Mouse (Mus musculus) stomach, postnatal 0 days (tissue): Measurements from ENCODE around the gene Gm10134.

ENCODE experiments used
- CTCF ChIP-seq: IDR thresholded peaks from 2 replicates; pipeline ENCODE4 v1.5.1; 2016; ENCODE audit warnings: antibody characterized with exemption, low read depth, mild to moderate bottlenecking, moderate library complexity
- EP300 ChIP-seq: optimal IDR thresholded peaks from 2 replicates; pipeline ENCODE3; 2016; ENCODE audit warnings: antibody characterized with exemption

DNA sequence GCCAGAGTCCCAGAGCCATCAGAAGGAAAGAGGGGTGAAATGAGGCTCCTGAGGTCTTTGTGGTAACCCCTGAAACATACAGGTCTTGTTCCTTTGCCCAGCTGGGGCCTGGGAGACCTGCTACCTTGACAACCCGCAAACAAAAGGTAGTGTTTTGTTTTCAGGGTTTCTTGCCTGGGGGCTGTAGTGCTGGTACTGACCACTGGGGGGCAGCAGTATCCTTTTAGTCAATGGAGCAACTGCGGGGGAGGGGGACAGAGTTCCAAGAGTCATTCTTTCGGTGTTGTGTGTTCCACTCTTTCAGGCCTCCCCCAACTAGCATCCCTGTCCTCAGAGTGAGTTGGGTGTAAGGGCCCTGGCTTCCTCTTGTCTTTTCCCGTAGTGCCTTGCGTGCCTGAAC lies 8.6 kb downstream of the Gm10134 start:
- TF ChIP-seq CTCF: peak; percentile 94
- no peak for TF ChIP-seq EP300
